ENCODE assay signal across 8 mouse cellular contexts in genomic region chr5:142908941-142909575, GRCm38 (mm10). TPM values are rescaled to one million over a fixed set of nuclear protein-coding genes. Genes with fewer than 3 reads are reported as not detected.
A peak's percentile ranks its signal among the peaks of the same experiment; 100 is the strongest.
DNase-seq lines count a peak whose midpoint lies in the region; ATAC-seq and TF ChIP-seq lines count a peak whose summit lies in the region.

No protein-coding gene starts in this region.

- H3K4me1 ChIP-seq in cerebellum, adult 2 months (ENCODE audit: control insufficient read depth, insufficient read depth, low read length), result peaks cover 25% of the 10 kb centered on the region
- H3K4me1 ChIP-seq in cortical plate, adult 2 months (ENCODE audit: control insufficient read depth, insufficient read depth, low read length), result peaks cover 6% of the 10 kb centered on the region; the same call in 1 of the 2 replicates
- peaks cover 34% of the 10 kb centered on the region for H3K4me1 ChIP-seq in hindbrain, embryonic 14.5 days (replicated peaks; ENCODE audit: control insufficient read depth, insufficient read depth, low read length)
- H3K4me1 ChIP-seq in liver, adult 2 months (ENCODE audit: control insufficient read depth, insufficient read depth, low read length), result peaks cover 42% of the 10 kb centered on the region

- no peak for ATAC-seq in hindbrain, embryonic 14.5 days (ENCODE audit: low FRiP score)

- peak overlapping the region; percentile 36; the same call in 1 of the 2 replicates for H3K27ac ChIP-seq in cerebellum, adult 2 months (ENCODE audit: insufficient read depth, low read length)
- peak overlapping the region; percentile 75 for H3K27ac ChIP-seq in cortical plate, adult 2 months (ENCODE audit: insufficient read depth, low read length)
- H3K27ac ChIP-seq in hindbrain, embryonic 14.5 days, result peak overlapping the region; percentile 100
- H3K27ac ChIP-seq in liver, adult 2 months (replicated peaks; ENCODE audit: insufficient read depth, low read depth, low read length), result peak overlapping the region; percentile 87

- no peak for TF ChIP-seq CTCF in cerebellum, adult 2 months (IDR thresholded peaks at IDR 0.05; ENCODE audit: borderline replicate concordance, insufficient read depth, low read depth, low read length)
- TF ChIP-seq CTCF in cortical plate, adult 2 months (IDR thresholded peaks at IDR 0.05; ENCODE audit: extremely low read depth, insufficient read depth, low read length), result no peak
- TF ChIP-seq CTCF in liver, adult 2 months (IDR thresholded peaks at IDR 0.05; ENCODE audit: low read depth, low read length), result no peak

- H3K4me3 ChIP-seq in cerebellum, adult 2 months (replicated peaks; ENCODE audit: insufficient read depth, low read depth, low read length), result no peak overlapping the region
- no peak overlapping the region for H3K4me3 ChIP-seq in cortical plate, adult 2 months (ENCODE audit: insufficient read depth, low read length)
- H3K4me3 ChIP-seq in hindbrain, embryonic 14.5 days (replicated peaks; ENCODE audit: low read length), result no peak overlapping the region
- H3K4me3 ChIP-seq in liver, adult 2 months (ENCODE audit: insufficient read depth, low read depth, low read length), result no peak overlapping the region

- WGBS in cerebellum, adult 2 months, result 55% methylated on average over 5 of the region's 5 CpGs
- WGBS in hindbrain, embryonic 14.5 days, result 22% methylated on average over 5 of the region's 5 CpGs
- WGBS in liver, adult 2 months, result 11% methylated on average over 5 of the region's 5 CpGs

- no peak overlapping the region for H3K4me2 ChIP-seq in hindbrain, embryonic 14.5 days (replicated peaks)

- no peaks in the 10 kb centered on the region for H3K27me3 ChIP-seq in cerebellum, adult 2 months (ENCODE audit: control insufficient read depth, insufficient read depth, low read length)
- no peaks in the 10 kb centered on the region for H3K27me3 ChIP-seq in hindbrain, embryonic 14.5 days (ENCODE audit: control insufficient read depth, insufficient read depth, low read length)
- H3K27me3 ChIP-seq in liver, adult 2 months (ENCODE audit: control insufficient read depth, insufficient read depth, low read length), result no peaks in the 10 kb centered on the region

- peaks cover 3% of the 10 kb centered on the region; the same call in 1 of the 2 replicates for H3K79me2 ChIP-seq in liver, adult 2 months (ENCODE audit: control insufficient read depth, insufficient read depth, low read length)

- no peaks in the 10 kb centered on the region for H3K9me3 ChIP-seq in hindbrain, embryonic 14.5 days (ENCODE audit: control insufficient read depth, low read length)

- no peak for TF ChIP-seq POLR2A in cerebellum, adult 2 months (IDR thresholded peaks at IDR 0.05; ENCODE audit: borderline replicate concordance, insufficient read depth, low read length)
- no peak for TF ChIP-seq POLR2A in cortical plate, adult 2 months (IDR thresholded peaks at IDR 0.05; ENCODE audit: extremely low read depth, insufficient read depth, low read length)
- no peak for TF ChIP-seq POLR2A in liver, adult 2 months (IDR thresholded peaks at IDR 0.05; ENCODE audit: extremely low read depth, insufficient read depth, low read length)

- H3K36me3 ChIP-seq in hindbrain, embryonic 14.5 days (replicated peaks; ENCODE audit: control insufficient read depth, insufficient read depth), result peaks cover 15% of the 10 kb centered on the region
- H3K36me3 ChIP-seq in liver, adult 2 months (ENCODE audit: control insufficient read depth, insufficient read depth, low read length), result peaks cover 13% of the 10 kb centered on the region

- no peak overlapping the region for H3K9ac ChIP-seq in hindbrain, embryonic 14.5 days
- H3K9ac ChIP-seq in liver, adult 2 months (ENCODE audit: low read depth, low read length), result peak overlapping the region; percentile 17; the same call in 1 of the 2 replicates

- DNase-seq in cerebellum, adult 2 months, result no peak
- no peak for DNase-seq in cerebellum, postnatal 36 days
- DNase-seq in hindbrain, embryonic 14.5 days (ENCODE audit: low spot score), result no peak
- DNase-seq in liver, adult 2 months (ENCODE audit: extremely low read depth, low read depth, low spot score), result peak; percentile 84
- DNase-seq in neural tube, embryonic 10.5 days (ENCODE audit: extremely low spot score, low spot score), result peak; percentile 33
- no peak for DNase-seq in embryo, embryonic 10.5 days (ENCODE audit: low spot score)
- no peak for DNase-seq in layer of hippocampus, adult 8-10 months (ENCODE audit: low spot score in 2 of 2)

RNA-seq across cellular contexts. Expression of gene Actb, which starts 2.5 kb away (rescaled TPM):
- 2,136 and 2,149 TPM in 2 replicates for polyA plus RNA-seq in cerebellum, adult 2 months (2012; rRNA removed)
- 2,590 and 2,602 TPM in 2 replicates for polyA plus RNA-seq in cortical plate, adult 2 months (2012; rRNA removed)
- polyA plus RNA-seq in hindbrain, embryonic 14.5 days (2014; fragmentation: Nextera tagmentation; extraction: Ambion mirVana), result 13,534 and 14,549 TPM in 2 replicates
- total RNA-seq in liver, adult 2 months (2014; rRNA removed), result 726 and 988 TPM in 2 replicates
- 1,363 and 1,398 TPM in 2 replicates for polyA plus RNA-seq in liver, adult 2 months (2012; rRNA removed)
- 1,000 to 10,000 TPM; 2,836 to 3,420 (median 3,105) TPM for total RNA-seq in layer of hippocampus, adult 8-10 months (2022)

RNA-seq across cellular contexts. Expression of gene Fbxl18, which starts 13.8 kb away (rescaled TPM):
- polyA plus RNA-seq in cerebellum, adult 2 months (2012; rRNA removed), result 22.3 TPM in 2 replicates
- polyA plus RNA-seq in cortical plate, adult 2 months (2012; rRNA removed), result 22.4 and 22.7 TPM in 2 replicates
- polyA plus RNA-seq in hindbrain, embryonic 14.5 days (2014; fragmentation: Nextera tagmentation; extraction: Ambion mirVana), result 26.1 TPM in 2 replicates
- 1.5 and 2.4 TPM in 2 replicates for total RNA-seq in liver, adult 2 months (2014; rRNA removed)
- 9.3 and 10.6 TPM in 2 replicates for polyA plus RNA-seq in liver, adult 2 months (2012; rRNA removed)
- total RNA-seq in layer of hippocampus, adult 8-10 months (2022), result 10 to 100 TPM; 32.3 to 41.1 (median 33.8) TPM

RNA-seq across cellular contexts. Expression of gene Fscn1, which starts 51.1 kb away (rescaled TPM):
- polyA plus RNA-seq in cerebellum, adult 2 months (2012; rRNA removed), result 110 and 115 TPM in 2 replicates
- 260 and 267 TPM in 2 replicates for polyA plus RNA-seq in cortical plate, adult 2 months (2012; rRNA removed)
- polyA plus RNA-seq in hindbrain, embryonic 14.5 days (2014; fragmentation: Nextera tagmentation; extraction: Ambion mirVana), result 459 and 508 TPM in 2 replicates
- total RNA-seq in liver, adult 2 months (2014; rRNA removed), result 2.0 and 4.2 TPM in 2 replicates
- 3.0 and 4.4 TPM in 2 replicates for polyA plus RNA-seq in liver, adult 2 months (2012; rRNA removed)
- 100 to 1,000 TPM; 150 to 174 (median 163) TPM for total RNA-seq in layer of hippocampus, adult 8-10 months (2022)

Comparison
In these comparisons a context has a peak if more than half of its experiments do, and no peak if none do; other contexts are left out.
1. DNase-seq: peak in liver, adult 2 months (single experiment) and neural tube, embryonic 10.5 days (single experiment); none in cerebellum, adult 2 months (0 of 2), cerebellum, postnatal 36 days (0 of 2), hindbrain, embryonic 14.5 days (single experiment), embryo, embryonic 10.5 days (single experiment) and layer of hippocampus, adult 8-10 months (0 of 2).
2. H3K27ac ChIP-seq: peak in every context shown above with its lines; median percentile 100 in hindbrain, embryonic 14.5 days; 87 in liver, adult 2 months; 75 in cortical plate, adult 2 months; 36 in cerebellum, adult 2 months.
3. RNA of gene Fscn1, which starts 51.1 kb away (polyA plus RNA-seq): 459 to 508 TPM in hindbrain, embryonic 14.5 days, 260 to 267 TPM in cortical plate, adult 2 months and 110 to 115 TPM in cerebellum, adult 2 months; 3.0 to 4.4 TPM in liver, adult 2 months; every median in the first group is over 10 times any median in the second.